Mouse (Mus musculus) midbrain, embryonic 15.5 days (tissue): ENCODE measurements around the gene Mtmr6. TPM values are rescaled to one million over a fixed set of nuclear protein-coding genes. Genes with fewer than 3 reads are reported as not detected.
A peak's percentile ranks its signal among the peaks of the same experiment; 100 is the strongest.

Experiments
- ATAC-seq: fragments of 200-750 bp; cut with Nextera tagmentation; replicated peaks from 2 replicates; pipeline ENCODE4 v1.8.0; 2017; ENCODE audit warnings: moderate TSS enrichment
- H3K27ac ChIP-seq: fragments of 300-500 bp; sonication (generic); 2 replicates; pipeline ENCODE4 v1.5.1; 2015; ENCODE audit warnings: mild to moderate bottlenecking, inconsistent platforms
- H3K27me3 ChIP-seq: fragments of 300-500 bp; sonication (generic); replicated peaks from 2 replicates; pipeline ENCODE4 v1.6.1; 2015; ENCODE audit warnings: inconsistent platforms
- H3K36me3 ChIP-seq: fragments of 300-500 bp; sonication (generic); replicated peaks from 2 replicates; pipeline ENCODE4 v1.6.1; 2015; ENCODE audit warnings: inconsistent platforms
- H3K4me1 ChIP-seq: fragments of 300-500 bp; sonication (generic); 2 replicates; pipeline ENCODE4 v1.6.1; 2015; ENCODE audit warnings: inconsistent platforms
- H3K4me2 ChIP-seq: fragments of 300-500 bp; sonication (generic); 2 replicates; pipeline ENCODE4 v1.6.1; 2015; ENCODE audit warnings: inconsistent platforms, mild to moderate bottlenecking, moderate library complexity
- H3K4me3 ChIP-seq: fragments of 300-500 bp; sonication (generic); 2 replicates; pipeline ENCODE4 v1.5.1; 2015; ENCODE audit warnings: mild to moderate bottlenecking, inconsistent platforms
- H3K9ac ChIP-seq: fragments of 300-500 bp; sonication (generic); 2 replicates; pipeline ENCODE4 v1.6.1; 2015; ENCODE audit warnings: mild to moderate bottlenecking, inconsistent platforms
- H3K9me3 ChIP-seq: fragments of 300-500 bp; sonication (generic); 2 replicates; pipeline ENCODE4 v1.6.1; 2016; ENCODE audit warnings: inconsistent platforms
- WGBS: fragments of 180-500 bp; shearing (Covaris S2); methylation state at CpG from one replicate; pipeline ENCODE4 v1.1.7; 2015; ENCODE audit warnings: mixed read lengths; 5-methylcytosine and 5-hydroxymethylcytosine counted together
- polyA plus RNA-seq: library from polyadenylated mRNA; unstranded; fragments of >200 nt; fragmentation: Nextera tagmentation; extraction: Ambion mirVana; gene quantifications from 2 replicates; pipeline ENCODE4 v1.2.1, GENCODE M21; 2015

Gene Mtmr6
- polyA plus RNA-seq, 1 experiment from 2014 or later, result 58.6 TPM

DNA sequence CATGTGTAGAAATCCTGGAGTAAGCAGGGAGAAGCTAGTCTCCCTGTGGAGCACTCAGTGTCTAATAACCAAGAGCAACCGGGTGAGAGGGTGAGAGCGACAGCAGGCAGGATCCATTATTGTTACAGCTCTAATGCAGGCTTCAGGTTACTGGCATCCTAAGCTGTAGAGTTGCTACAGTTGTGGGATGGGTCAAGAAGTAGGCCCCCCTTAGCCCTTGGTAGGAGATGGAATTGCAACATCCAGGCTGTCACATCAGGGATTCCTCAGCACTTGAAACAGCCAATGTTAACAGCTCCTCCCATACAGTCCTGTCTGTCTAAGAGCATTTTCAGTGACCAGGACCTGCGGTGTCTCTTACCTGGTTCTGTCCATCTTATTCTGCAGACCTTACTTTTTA, 8.7 kb upstream of the Mtmr6 start:
- no peak for ATAC-seq
- 39% methylated on average over 3 of the region's 3 CpGs for WGBS
- Histone ChIP-seq H3K4me3 (no peak overlapping the region), H3K4me2 (no peak overlapping the region), H3K36me3 (no peaks in the 10 kb centered on the region), H3K27me3 (no peaks in the 10 kb centered on the region), H3K9me3 (no peaks in the 10 kb centered on the region), H3K27ac (no peak overlapping the region), H3K4me1 (peaks cover 6% of the 10 kb centered on the region), H3K9ac (no peak overlapping the region)

DNA sequence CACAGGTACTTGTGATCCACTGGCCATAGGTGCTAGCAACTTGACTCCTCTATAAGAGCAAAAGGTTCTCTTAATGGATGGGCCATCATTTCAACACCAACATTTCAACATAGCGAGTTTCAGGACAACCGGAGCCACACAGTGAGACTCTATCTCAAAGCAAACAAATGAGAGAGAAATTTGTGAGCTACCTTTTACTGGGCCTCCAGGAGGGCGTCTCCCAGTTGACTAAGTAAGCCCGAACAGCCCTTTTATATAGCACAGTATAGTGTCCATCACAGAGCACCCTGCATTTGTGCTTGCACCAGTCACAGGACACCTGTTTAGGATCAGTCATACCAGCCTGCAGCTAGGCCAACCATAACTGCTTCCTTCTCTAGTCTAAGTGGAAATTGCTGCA, 7.9 kb upstream of the Mtmr6 start:
- Histone ChIP-seq H3K27ac (no peak overlapping the region), H3K36me3 (no peaks in the 10 kb centered on the region), H3K4me1 (peaks cover 6% of the 10 kb centered on the region), H3K4me3 (no peak overlapping the region), H3K4me2 (no peak overlapping the region), H3K9ac (no peak overlapping the region), H3K27me3 (no peaks in the 10 kb centered on the region), H3K9me3 (no peaks in the 10 kb centered on the region)
- WGBS, result 84% methylated on average over 4 of the region's 4 CpGs
- ATAC-seq, result no peak

DNA sequence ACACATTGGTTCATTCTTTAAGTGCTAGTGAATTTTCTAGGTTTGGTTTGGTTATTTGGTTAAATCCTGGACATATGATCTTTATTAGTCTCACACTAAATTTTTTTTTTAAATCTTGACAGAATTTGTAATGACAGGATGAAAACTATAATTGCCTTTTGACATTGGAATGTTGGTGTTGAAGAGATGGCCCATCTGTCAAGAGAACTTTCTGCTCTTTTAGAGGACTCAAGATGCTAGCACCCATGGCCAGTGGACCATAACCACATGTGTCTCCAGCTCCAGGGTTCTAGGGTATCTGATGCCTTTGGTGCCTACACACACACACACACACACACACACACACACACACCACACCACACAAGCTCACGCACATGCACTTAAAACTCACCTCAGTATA, 7.2 kb upstream of the Mtmr6 start:
- Histone ChIP-seq H3K27me3 (no peaks in the 10 kb centered on the region), H3K9me3 (no peaks in the 10 kb centered on the region), H3K27ac (no peak overlapping the region), H3K4me2 (no peak overlapping the region), H3K4me1 (no peaks in the 10 kb centered on the region), H3K36me3 (no peaks in the 10 kb centered on the region), H3K9ac (no peak overlapping the region), H3K4me3 (no peak overlapping the region)
- no peak for ATAC-seq
- WGBS, result 94% methylated on average over 1 of the region's 1 CpGs

DNA sequence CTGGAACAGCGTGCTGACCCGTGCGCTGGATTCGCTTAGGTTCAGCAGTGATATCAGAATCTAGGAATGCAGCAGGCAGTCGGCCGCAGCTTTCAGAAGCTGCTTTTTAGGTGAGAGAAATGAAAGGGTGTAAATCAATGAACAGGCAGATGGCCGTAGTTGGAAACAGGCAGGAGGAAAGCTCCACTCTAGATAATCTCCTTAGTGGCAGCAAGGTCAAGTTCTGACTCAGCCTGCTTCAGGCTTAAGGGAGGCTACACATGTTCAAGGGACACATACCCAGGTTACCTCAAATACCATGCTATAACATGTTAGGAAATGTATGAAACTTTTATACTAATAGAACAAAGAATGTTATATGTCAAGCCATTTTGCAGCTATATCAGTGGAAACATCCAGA, 2.7 kb upstream of the Mtmr6 start:
- Histone ChIP-seq H3K4me1 (peaks cover 15% of the 10 kb centered on the region), H3K9me3 (no peaks in the 10 kb centered on the region), H3K27ac (no peak overlapping the region), H3K4me3 (no peak overlapping the region), H3K36me3 (no peaks in the 10 kb centered on the region), H3K27me3 (no peaks in the 10 kb centered on the region), H3K9ac (no peak overlapping the region), H3K4me2 (no peak overlapping the region)
- WGBS, result 72% methylated on average over 7 of the region's 7 CpGs
- no peak for ATAC-seq

DNA sequence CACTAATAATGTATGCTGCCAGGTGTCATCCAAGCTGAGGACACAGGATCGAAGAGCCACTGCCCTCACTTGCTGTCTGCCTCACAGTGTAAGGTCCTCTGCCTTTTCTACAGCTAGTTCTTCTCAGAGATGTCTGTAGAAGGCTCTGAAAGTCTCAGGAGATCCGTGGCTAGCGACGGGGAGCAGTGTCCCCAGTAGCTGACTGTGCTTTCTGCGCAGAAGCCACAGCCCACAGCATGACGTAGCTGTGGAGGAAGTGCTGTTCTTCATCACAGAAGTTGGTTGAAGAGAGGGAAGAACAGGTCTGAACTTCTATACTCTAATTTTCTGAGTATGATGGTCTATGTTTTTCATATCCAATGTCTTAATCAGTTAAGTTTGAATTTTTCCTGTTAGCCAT, 4.3 kb downstream of the Mtmr6 start:
- no peak for ATAC-seq
- 87% methylated on average over 6 of the region's 6 CpGs for whole genome bisulfite sequencing

DNA sequence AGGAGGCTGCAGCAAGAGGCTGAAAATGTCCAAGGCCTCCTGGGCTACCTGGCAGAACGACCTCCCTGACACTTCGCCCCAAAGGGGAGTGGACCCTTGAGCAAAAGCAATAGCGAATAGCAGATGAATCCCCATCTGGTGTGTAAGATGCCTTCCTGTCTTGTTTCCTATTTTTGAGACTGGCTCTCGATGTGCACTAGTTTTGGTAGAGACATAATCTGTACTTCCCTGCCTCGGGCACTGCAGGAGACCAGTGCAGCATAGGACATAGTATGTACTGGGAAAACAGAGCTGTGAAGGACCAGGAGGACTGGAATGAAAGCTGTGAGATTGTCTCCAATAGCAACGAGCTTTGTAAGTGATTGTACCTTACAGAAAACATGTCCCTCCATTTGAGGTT, 8.3 kb downstream of the Mtmr6 start:
- Histone ChIP-seq H3K4me3 (no peak overlapping the region), H3K27me3 (no peaks in the 10 kb centered on the region), H3K4me1 (no peaks in the 10 kb centered on the region), H3K4me2 (no peak overlapping the region), H3K9ac (no peak overlapping the region), H3K36me3 (no peaks in the 10 kb centered on the region), H3K27ac (peak overlapping the region; percentile 29; the same call in 1 of the 2 replicates), H3K9me3 (no peaks in the 10 kb centered on the region)
- WGBS, result 87% methylated on average over 6 of the region's 6 CpGs
- no peak for ATAC-seq

More for the DNA sequence above, 4.3 kb downstream of the Mtmr6 start:
- H3K27me3 ChIP-seq, result no peaks in the 10 kb centered on the region
- H3K4me2 ChIP-seq, result no peak overlapping the region
- H3K4me3 ChIP-seq, result no peak overlapping the region
- peaks cover 21% of the 10 kb centered on the region for H3K4me1 ChIP-seq
- H3K36me3 ChIP-seq, result no peaks in the 10 kb centered on the region
- no peak overlapping the region for H3K9ac ChIP-seq
- H3K9me3 ChIP-seq, result no peaks in the 10 kb centered on the region
- no peak overlapping the region for H3K27ac ChIP-seq

DNA sequence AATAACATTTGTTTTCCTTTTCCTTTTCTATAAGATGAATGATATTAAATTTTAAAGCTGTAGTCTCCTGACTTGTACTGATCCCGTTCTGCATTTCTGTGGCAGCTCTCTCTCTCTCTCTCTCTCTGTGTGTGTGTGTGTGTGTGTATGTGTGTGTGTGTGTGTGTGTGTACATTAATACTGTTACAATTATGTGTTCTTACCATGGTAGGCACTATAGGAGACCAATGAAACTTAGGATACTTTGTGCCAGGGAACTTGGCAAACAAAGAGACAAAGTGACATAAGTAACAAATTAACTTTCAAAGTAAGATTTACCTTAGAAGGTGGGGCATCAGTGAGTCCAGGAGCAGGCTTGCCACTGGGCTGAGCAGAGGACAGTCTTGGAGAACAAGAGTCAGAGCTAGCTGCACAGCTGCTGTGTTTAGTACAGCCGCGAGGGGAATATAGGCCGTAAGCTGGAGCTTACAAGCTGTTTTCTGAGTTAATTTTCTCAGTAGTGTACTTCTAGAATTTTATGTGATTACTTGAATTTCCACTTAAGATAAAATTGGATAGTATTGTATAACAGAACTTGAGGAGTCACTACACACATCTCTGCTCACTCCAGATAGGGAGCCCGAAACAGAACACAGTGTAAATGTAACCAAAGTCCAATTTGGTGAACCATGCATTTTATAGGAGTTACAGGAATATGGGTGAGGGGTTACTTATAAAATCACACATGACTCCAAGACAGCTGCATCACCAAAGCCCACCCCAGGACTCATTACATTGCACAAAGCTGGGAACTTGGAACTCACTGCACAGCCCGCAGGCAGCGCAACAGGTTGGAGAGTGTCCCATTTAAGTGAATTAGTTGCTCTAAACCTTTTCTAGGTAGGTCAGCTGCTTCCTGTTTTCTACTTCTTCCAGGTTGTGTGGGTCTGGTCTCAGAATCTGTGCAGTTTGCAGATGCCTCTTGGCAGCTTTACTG, 10.6 kb downstream of the Mtmr6 start:
- H3K4me1 ChIP-seq, result no peaks in the 10 kb centered on the region
- ATAC-seq, result no peak
- H3K9me3 ChIP-seq, result no peaks in the 10 kb centered on the region
- no peak overlapping the region for H3K4me3 ChIP-seq
- H3K9ac ChIP-seq, result no peak overlapping the region
- 95% methylated on average over 7 of the region's 7 CpGs for WGBS
- H3K36me3 ChIP-seq, result no peaks in the 10 kb centered on the region
- no peaks in the 10 kb centered on the region for H3K27me3 ChIP-seq
- no peak overlapping the region for H3K4me2 ChIP-seq
- no peak overlapping the region for H3K27ac ChIP-seq

DNA sequence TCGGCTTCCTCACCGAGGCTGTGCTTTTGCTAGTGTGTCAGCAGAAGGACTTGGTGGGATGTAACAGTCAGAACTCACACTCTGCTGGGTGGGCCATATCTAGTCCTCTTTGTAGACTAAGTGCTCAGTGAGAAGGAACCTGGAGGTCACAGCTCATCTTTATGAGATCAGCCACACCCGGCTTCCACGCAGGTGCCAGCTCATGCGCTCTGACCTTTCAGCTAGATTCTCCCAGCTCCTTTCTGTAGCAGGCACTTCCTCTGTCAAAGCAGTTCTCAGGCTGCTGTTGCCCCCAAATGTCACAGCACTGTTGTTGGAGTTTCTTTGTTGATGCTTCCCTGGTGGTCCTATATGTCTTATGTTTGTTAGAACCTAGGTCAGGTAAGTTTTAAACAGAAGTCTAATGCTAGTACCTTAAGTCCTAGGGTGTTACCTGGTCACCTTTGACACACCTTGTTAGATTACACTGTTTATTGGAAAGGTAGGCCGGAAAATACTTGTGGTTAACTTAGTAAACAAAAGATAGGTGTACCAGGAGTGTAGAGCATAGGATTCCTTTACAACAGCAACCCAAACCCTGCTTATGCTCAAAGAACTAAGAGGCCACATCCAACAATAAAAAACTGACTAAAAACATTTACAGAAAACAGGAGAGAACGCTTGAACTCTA, 21.3 kb downstream of the Mtmr6 start:
- no peak for ATAC-seq
- 89% methylated on average over 7 of the region's 7 CpGs for WGBS
- Histone ChIP-seq H3K4me2 (no peak overlapping the region), H3K9ac (no peak overlapping the region), H3K4me3 (no peak overlapping the region), H3K36me3 (peaks cover 14% of the 10 kb centered on the region), H3K27me3 (no peaks in the 10 kb centered on the region), H3K27ac (no peak overlapping the region), H3K4me1 (no peaks in the 10 kb centered on the region), H3K9me3 (no peaks in the 10 kb centered on the region)

DNA sequence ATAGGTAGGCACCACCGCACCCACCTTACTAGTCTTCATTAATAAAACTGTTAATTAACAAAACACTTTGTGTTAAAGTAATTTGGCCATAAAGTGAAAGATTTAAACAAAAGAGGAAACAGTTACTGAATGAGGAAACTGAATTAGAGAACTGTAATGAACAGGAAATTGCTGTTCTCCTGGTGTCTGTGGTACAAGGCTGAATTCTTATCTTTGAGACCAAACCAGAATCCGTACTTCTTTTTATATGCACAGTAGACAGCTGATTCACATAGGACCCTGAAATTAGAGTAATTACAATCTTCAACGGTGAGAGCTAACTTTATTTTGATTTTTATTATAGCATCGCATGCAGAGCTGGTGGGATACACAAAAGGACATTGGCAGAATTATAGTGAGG, 25.3 kb downstream of the Mtmr6 start:
- no peaks in the 10 kb centered on the region for H3K4me1 ChIP-seq
- H3K27me3 ChIP-seq, result no peaks in the 10 kb centered on the region
- no peak overlapping the region for H3K4me3 ChIP-seq
- no peak overlapping the region for H3K27ac ChIP-seq
- H3K36me3 ChIP-seq, result peaks cover 10% of the 10 kb centered on the region; the same call in 1 of the 2 replicates
- H3K4me2 ChIP-seq, result no peak overlapping the region
- ATAC-seq, result no peak
- WGBS, result 93% methylated on average over 4 of the region's 4 CpGs
- H3K9me3 ChIP-seq, result no peaks in the 10 kb centered on the region
- no peak overlapping the region for H3K9ac ChIP-seq

DNA sequence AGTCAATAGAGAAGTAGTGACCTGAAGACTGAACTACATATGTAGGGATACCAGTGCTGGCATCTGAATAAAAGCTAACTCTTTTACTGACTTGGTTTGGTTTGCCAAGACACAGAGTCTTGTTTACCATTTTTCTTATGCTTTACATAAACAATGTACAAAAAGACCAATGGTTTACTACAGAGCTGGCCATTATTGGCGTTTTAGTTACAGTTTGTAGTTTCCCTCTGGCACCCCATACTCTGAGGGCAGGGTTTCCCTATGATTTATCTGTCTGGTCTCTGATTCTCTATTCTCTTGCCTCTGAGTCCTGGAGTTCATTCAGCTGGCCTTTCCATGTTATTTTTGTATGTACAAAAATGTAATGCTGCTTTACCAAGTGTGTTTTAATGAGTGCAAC, 30.5 kb downstream of the Mtmr6 start:
- WGBS, result 96% methylated on average over 1 of the region's 1 CpGs
- no peak overlapping the region for H3K27ac ChIP-seq
- H3K4me2 ChIP-seq, result no peak overlapping the region
- H3K9ac ChIP-seq, result no peak overlapping the region
- ATAC-seq, result no peak
- H3K27me3 ChIP-seq, result no peaks in the 10 kb centered on the region
- H3K4me3 ChIP-seq, result no peak overlapping the region
- H3K9me3 ChIP-seq, result no peaks in the 10 kb centered on the region
- no peaks in the 10 kb centered on the region for H3K4me1 ChIP-seq
- H3K36me3 ChIP-seq, result peaks cover 6% of the 10 kb centered on the region; the same call in 1 of the 2 replicates

DNA sequence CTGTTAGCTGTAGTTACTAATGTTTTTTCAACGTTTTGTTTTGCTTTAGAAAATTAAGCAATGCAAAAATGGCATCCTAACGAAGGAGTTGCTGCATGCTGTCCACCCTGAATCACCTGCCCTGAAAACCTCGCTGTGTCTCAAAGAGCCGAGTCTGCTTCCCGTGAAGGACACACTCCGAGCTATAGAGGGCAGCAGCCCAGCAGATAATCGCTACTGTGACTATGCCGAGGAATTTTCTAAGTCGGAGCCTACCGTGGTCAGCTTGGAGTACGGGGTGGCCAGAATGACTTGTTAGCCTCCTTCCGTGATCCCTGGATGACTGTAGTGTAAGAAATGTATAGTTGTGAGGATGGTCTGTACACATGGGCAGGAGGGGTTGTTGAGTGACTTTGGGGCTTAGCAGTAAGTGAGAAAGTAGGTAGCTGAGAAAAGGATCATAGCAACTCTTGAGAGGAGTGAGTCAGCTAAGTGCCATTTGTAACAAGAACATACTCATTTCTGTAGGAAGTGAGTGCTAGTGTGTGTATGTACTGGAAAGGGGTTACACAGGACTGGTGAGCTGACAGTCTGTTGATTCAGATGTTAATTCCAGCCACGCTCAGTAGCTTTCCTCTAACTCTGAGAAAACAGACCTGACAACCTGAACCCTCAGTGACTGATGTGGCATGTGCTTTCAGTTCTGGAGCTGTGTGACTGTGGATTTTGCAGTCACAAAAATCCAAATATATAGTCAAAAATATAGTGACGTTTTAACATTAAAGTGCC, 35.4 kb downstream of the Mtmr6 start:
- ATAC-seq, result peak; percentile 45; the same call in 1 of the 2 replicates
- H3K27me3 ChIP-seq, result no peaks in the 10 kb centered on the region
- H3K4me3 ChIP-seq, result no peak overlapping the region
- peaks cover 3% of the 10 kb centered on the region; the same call in 1 of the 2 replicates for H3K4me1 ChIP-seq
- WGBS, result 45% methylated on average over 14 of the region's 14 CpGs
- H3K4me2 ChIP-seq, result no peak overlapping the region
- no peak overlapping the region for H3K9ac ChIP-seq
- H3K27ac ChIP-seq, result no peak overlapping the region
- H3K36me3 ChIP-seq, result no peaks in the 10 kb centered on the region; the same call in 1 of the 2 replicates
- H3K9me3 ChIP-seq, result no peaks in the 10 kb centered on the region

DNA sequence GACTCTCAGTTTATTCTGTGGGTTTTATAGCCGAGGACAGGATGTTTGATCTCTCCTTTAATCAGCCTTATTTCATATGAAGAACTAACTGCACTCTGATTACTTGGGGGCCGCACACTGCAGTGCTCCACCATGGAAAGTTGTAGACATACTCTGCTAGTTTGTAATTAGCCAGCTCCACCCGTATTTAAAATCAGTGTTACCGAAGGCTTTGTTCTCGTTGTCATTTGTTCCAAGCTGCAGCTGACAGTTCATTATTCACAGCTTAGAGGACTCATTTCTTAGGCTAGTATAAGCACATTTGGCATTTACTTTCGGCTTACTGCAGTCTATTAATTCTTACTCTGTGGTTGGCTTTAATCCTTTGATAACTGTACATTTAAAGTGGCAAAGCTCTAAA, 36.0 kb downstream of the Mtmr6 start:
- Histone ChIP-seq H3K4me1 (peaks cover 3% of the 10 kb centered on the region; the same call in 1 of the 2 replicates), H3K4me2 (no peak overlapping the region), H3K9ac (no peak overlapping the region), H3K4me3 (no peak overlapping the region), H3K27me3 (no peaks in the 10 kb centered on the region), H3K36me3 (no peaks in the 10 kb centered on the region; the same call in 1 of the 2 replicates), H3K9me3 (no peaks in the 10 kb centered on the region), H3K27ac (no peak overlapping the region)
- 0 out of 2 replicates have a peak, but pooled peaks have one; percentile 22 for ATAC-seq
- WGBS, result 22% methylated on average over 6 of the region's 6 CpGs
